Mouse (Mus musculus): ENCODE results near the gene Ttc7b. TPM values are rescaled to one million over a fixed set of nuclear protein-coding genes. Genes with fewer than 3 reads are reported as not detected.

Ttc7b gene
- polyA plus RNA-seq, 2 experiments = 7.3 to 28.1 TPM

GRCm38 (mm10) chr12:100353075-100353782 lies 167.4 kb downstream of the Ttc7b start:
- Histone ChIP-seq H3K27me3 (ENCODE audit: control insufficient read depth, insufficient read depth, low read length) (no peaks in the 10 kb centered on the region), H3K9me3 (ENCODE audit: control insufficient read depth, low read length) (no peaks in the 10 kb centered on the region), H3K27ac (replicated peaks; ENCODE audit: low read depth, low read length) (no peak overlapping the region), H3K36me3 (ENCODE audit: control insufficient read depth, insufficient read depth, low read length) (peaks cover 35% of the 10 kb centered on the region), H3K4me2 (replicated peaks; ENCODE audit: low read depth, low read length, severe bottlenecking) (no peak overlapping the region), H3K4me3 (replicated peaks; ENCODE audit: low read length) (no peak overlapping the region), H3K4me1 (ENCODE audit: control insufficient read depth, insufficient read depth, low read length) (no peaks in the 10 kb centered on the region), H3K9ac (ENCODE audit: low read depth, low read length, severe bottlenecking) (no peak overlapping the region)
- no peak for TF ChIP-seq POLR2A (IDR thresholded peaks at IDR 0.05; ENCODE audit: borderline replicate concordance, extremely low read depth, insufficient read depth, insufficient read length)
- DNase-seq (ENCODE audit: low spot score) (no peak), ATAC-seq (ENCODE audit: low FRiP score, low read depth) (no peak)
- WGBS = 84% methylated on average over 16 of the region's 16 CpGs

GRCm38 (mm10) chr12:100352094-100352493 lies 168.5 kb downstream of the Ttc7b start:
- no peak overlapping the region for H3K27ac ChIP-seq (replicated peaks; ENCODE audit: low read depth, low read length)
- peaks cover 32% of the 10 kb centered on the region for H3K36me3 ChIP-seq (ENCODE audit: control insufficient read depth, insufficient read depth, low read length)
- H3K4me2 ChIP-seq (replicated peaks; ENCODE audit: low read depth, low read length, severe bottlenecking) = no peak overlapping the region
- ATAC-seq (ENCODE audit: low FRiP score, low read depth) (no peak), DNase-seq (ENCODE audit: low spot score) (no peak)
- no peak overlapping the region for H3K9ac ChIP-seq (ENCODE audit: low read depth, low read length, severe bottlenecking)
- TF ChIP-seq POLR2A (IDR thresholded peaks at IDR 0.05; ENCODE audit: borderline replicate concordance, extremely low read depth, insufficient read depth, insufficient read length) = no peak
- 85% methylated on average over 6 of the region's 6 CpGs for WGBS
- no peaks in the 10 kb centered on the region for H3K4me1 ChIP-seq (ENCODE audit: control insufficient read depth, insufficient read depth, low read length)
- no peaks in the 10 kb centered on the region for H3K27me3 ChIP-seq (ENCODE audit: control insufficient read depth, insufficient read depth, low read length)
- no peaks in the 10 kb centered on the region for H3K9me3 ChIP-seq (ENCODE audit: control insufficient read depth, low read length)
- no peak overlapping the region for H3K4me3 ChIP-seq (replicated peaks; ENCODE audit: low read length)

- Histone ChIP-seq H3K4me1 (ENCODE audit: control insufficient read depth, insufficient read depth, low read length) (no peaks in the 10 kb centered on the region), H3K4me3 (replicated peaks; ENCODE audit: low read length) (no peak overlapping the region), H3K27ac (replicated peaks; ENCODE audit: low read depth, low read length) (no peak overlapping the region), H3K9ac (ENCODE audit: low read depth, low read length, severe bottlenecking) (no peak overlapping the region), H3K4me2 (replicated peaks; ENCODE audit: low read depth, low read length, severe bottlenecking) (no peak overlapping the region), H3K9me3 (ENCODE audit: control insufficient read depth, low read length) (no peaks in the 10 kb centered on the region), H3K36me3 (ENCODE audit: control insufficient read depth, insufficient read depth, low read length) (peaks cover 25% of the 10 kb centered on the region), H3K27me3 (ENCODE audit: control insufficient read depth, insufficient read depth, low read length) (no peaks in the 10 kb centered on the region)
- WGBS = 75% methylated on average over 6 of the region's 6 CpGs
- no peak for DNase-seq (ENCODE audit: low spot score)
- ATAC-seq (ENCODE audit: low FRiP score, low read depth) = no peak
- no peak for TF ChIP-seq POLR2A (IDR thresholded peaks at IDR 0.05; ENCODE audit: borderline replicate concordance, extremely low read depth, insufficient read depth, insufficient read length)
These were observed 177.1 kb downstream of the Ttc7b start for GRCm38 (mm10) chr12:100343554-100343953.

- H3K9ac ChIP-seq (ENCODE audit: low read depth, low read length, severe bottlenecking) = no peak overlapping the region
- no peak overlapping the region for H3K27ac ChIP-seq (replicated peaks; ENCODE audit: low read depth, low read length)
- ATAC-seq (ENCODE audit: low FRiP score, low read depth) (no peak), DNase-seq (ENCODE audit: low spot score) (no peak)
- no peak overlapping the region for H3K4me3 ChIP-seq (replicated peaks; ENCODE audit: low read length)
- H3K4me2 ChIP-seq (replicated peaks; ENCODE audit: low read depth, low read length, severe bottlenecking) = no peak overlapping the region
- no peaks in the 10 kb centered on the region for H3K27me3 ChIP-seq (ENCODE audit: control insufficient read depth, insufficient read depth, low read length)
- no peak for TF ChIP-seq POLR2A (IDR thresholded peaks at IDR 0.05; ENCODE audit: borderline replicate concordance, extremely low read depth, insufficient read depth, insufficient read length)
- H3K4me1 ChIP-seq (ENCODE audit: control insufficient read depth, insufficient read depth, low read length) = no peaks in the 10 kb centered on the region
- no peaks in the 10 kb centered on the region for H3K9me3 ChIP-seq (ENCODE audit: control insufficient read depth, low read length)
- 69% methylated on average over 7 of the region's 7 CpGs for WGBS
- H3K36me3 ChIP-seq (ENCODE audit: control insufficient read depth, insufficient read depth, low read length) = peaks cover 14% of the 10 kb centered on the region
These were observed 179.0 kb downstream of the Ttc7b start for GRCm38 (mm10) chr12:100341614-100342013.

- no peak for TF ChIP-seq POLR2A (IDR thresholded peaks at IDR 0.05; ENCODE audit: borderline replicate concordance, extremely low read depth, insufficient read depth, insufficient read length)
- DNase-seq (ENCODE audit: low spot score) = no peak
- H3K4me2 ChIP-seq (replicated peaks; ENCODE audit: low read depth, low read length, severe bottlenecking) = no peak overlapping the region
- peaks cover 11% of the 10 kb centered on the region for H3K36me3 ChIP-seq (ENCODE audit: control insufficient read depth, insufficient read depth, low read length)
- H3K9ac ChIP-seq (ENCODE audit: low read depth, low read length, severe bottlenecking) = no peak overlapping the region
- no peaks in the 10 kb centered on the region for H3K27me3 ChIP-seq (ENCODE audit: control insufficient read depth, insufficient read depth, low read length)
- H3K4me1 ChIP-seq (ENCODE audit: control insufficient read depth, insufficient read depth, low read length) = no peaks in the 10 kb centered on the region
- H3K27ac ChIP-seq (replicated peaks; ENCODE audit: low read depth, low read length) = no peak overlapping the region
- no peaks in the 10 kb centered on the region for H3K9me3 ChIP-seq (ENCODE audit: control insufficient read depth, low read length)
- WGBS = 92% methylated on average over 7 of the region's 7 CpGs
- no peak for ATAC-seq (ENCODE audit: low FRiP score, low read depth)
- H3K4me3 ChIP-seq (replicated peaks; ENCODE audit: low read length) = no peak overlapping the region
These were observed 179.6 kb downstream of the Ttc7b start for GRCm38 (mm10) chr12:100340901-100341460.

All from limb, embryonic 14.5 days (tissue).